Mouse (Mus musculus) mesoderm, embryonic 11.5 days (tissue): ENCODE data around the gene Galntl6.
A peak's percentile ranks its signal among the peaks of the same experiment; 100 is the strongest.

Source experiments
- DNase-seq: peaks from one replicate; pipeline ENCODE4 v3.0.0-alpha.2; 2012; ENCODE audit warnings: low read depth, low spot score

The Galntl6 gene

GRCm38 (mm10) chr8:58265485-58265884 lies 647.0 kb downstream of the Galntl6 start:
- DNase-seq = peak; percentile 49

GRCm38 (mm10) chr8:58258577-58259315 lies 653.7 kb downstream of the Galntl6 start:
- DNase-seq = no peak

GRCm38 (mm10) chr8:58253620-58254019 lies 658.8 kb downstream of the Galntl6 start:
- no peak for DNase-seq

- no peak for DNase-seq
Measured at GRCm38 (mm10) chr8:58244830-58245229, 667.6 kb downstream of the Galntl6 start.

- DNase-seq = peak; percentile 10
Measured at GRCm38 (mm10) chr8:58234220-58234619, 678.2 kb downstream of the Galntl6 start.

- no peak for DNase-seq
Measured at GRCm38 (mm10) chr8:58228725-58229124, 683.7 kb downstream of the Galntl6 start.

GRCm38 (mm10) chr8:58217885-58218284 lies 694.6 kb downstream of the Galntl6 start:
- peak; percentile 10 for DNase-seq

GRCm38 (mm10) chr8:58189694-58190093 lies 722.7 kb downstream of the Galntl6 start:
- DNase-seq = no peak

- DNase-seq = peak; percentile 34
Measured at GRCm38 (mm10) chr8:58146961-58147360, 765.5 kb downstream of the Galntl6 start.

GRCm38 (mm10) chr8:58086733-58087132 lies 825.7 kb downstream of the Galntl6 start:
- DNase-seq = no peak

- DNase-seq = no peak
Measured at GRCm38 (mm10) chr8:58084931-58085330, 827.5 kb downstream of the Galntl6 start.

- DNase-seq = no peak
Measured at GRCm38 (mm10) chr8:58081715-58082114, 830.7 kb downstream of the Galntl6 start.

GRCm38 (mm10) chr8:58074611-58075010 lies 837.8 kb downstream of the Galntl6 start:
- no peak for DNase-seq

GRCm38 (mm10) chr8:58073733-58074132 lies 838.7 kb downstream of the Galntl6 start:
- DNase-seq = no peak

- no peak for DNase-seq
Measured at GRCm38 (mm10) chr8:58032271-58032670, 880.2 kb downstream of the Galntl6 start.

GRCm38 (mm10) chr8:58025558-58025957 lies 886.9 kb downstream of the Galntl6 start:
- no peak for DNase-seq

GRCm38 (mm10) chr8:58025094-58025493 lies 887.3 kb downstream of the Galntl6 start:
- DNase-seq = no peak

GRCm38 (mm10) chr8:58023426-58024176 lies 888.8 kb downstream of the Galntl6 start:
- DNase-seq = no peak

GRCm38 (mm10) chr8:57989428-57990171 lies 922.8 kb downstream of the Galntl6 start:
- DNase-seq = no peak

GRCm38 (mm10) chr8:57977372-57977771 lies 935.1 kb downstream of the Galntl6 start:
- no peak for DNase-seq

- no peak for DNase-seq
Measured at GRCm38 (mm10) chr8:57974093-57974492, 938.3 kb downstream of the Galntl6 start.

GRCm38 (mm10) chr8:57972832-57973231 lies 939.6 kb downstream of the Galntl6 start:
- no peak for DNase-seq
